Mouse (Mus musculus): ENCODE results near the gene Gm9945. TPM values are rescaled to one million over a fixed set of nuclear protein-coding genes. Genes with fewer than 3 reads are reported as not detected.

Gm9945 gene
- not detected for polyA plus RNA-seq (2017; shearing (Covaris generic))

DNA sequence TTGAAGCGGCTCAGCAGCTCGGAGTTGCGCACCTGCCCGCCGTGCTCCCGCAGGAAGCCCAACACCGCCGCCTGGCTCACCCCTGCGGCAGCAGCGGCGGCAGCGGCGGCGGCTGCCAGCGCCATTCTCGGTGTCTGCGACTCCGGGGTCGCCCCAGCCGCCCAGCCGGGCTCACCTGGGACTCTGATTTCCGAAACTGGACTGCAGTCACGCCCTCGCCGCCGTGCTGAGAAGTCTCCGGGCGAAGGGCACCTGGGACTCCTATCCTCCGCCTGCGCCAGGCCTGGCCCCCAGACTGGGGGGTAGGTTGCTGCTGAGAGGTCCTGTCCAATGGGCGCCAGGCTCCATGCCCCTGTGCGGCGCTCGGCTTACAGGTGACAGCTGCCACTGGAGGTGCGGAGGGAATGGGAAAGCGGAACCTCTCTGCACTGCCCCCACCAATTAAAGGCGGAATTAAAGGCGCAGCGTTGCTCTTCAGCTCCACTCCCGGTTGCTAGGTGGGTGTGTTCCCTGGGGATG is at the start of gene Gm9945, which contains the start of gene Sowaha:
Gene Gm9945 (plus strand): TSS at position 384 of the 519 bp plus-strand sequence.
Gene Sowaha (minus strand): TSS at position 492 of the 519 bp plus-strand sequence.

DNA sequence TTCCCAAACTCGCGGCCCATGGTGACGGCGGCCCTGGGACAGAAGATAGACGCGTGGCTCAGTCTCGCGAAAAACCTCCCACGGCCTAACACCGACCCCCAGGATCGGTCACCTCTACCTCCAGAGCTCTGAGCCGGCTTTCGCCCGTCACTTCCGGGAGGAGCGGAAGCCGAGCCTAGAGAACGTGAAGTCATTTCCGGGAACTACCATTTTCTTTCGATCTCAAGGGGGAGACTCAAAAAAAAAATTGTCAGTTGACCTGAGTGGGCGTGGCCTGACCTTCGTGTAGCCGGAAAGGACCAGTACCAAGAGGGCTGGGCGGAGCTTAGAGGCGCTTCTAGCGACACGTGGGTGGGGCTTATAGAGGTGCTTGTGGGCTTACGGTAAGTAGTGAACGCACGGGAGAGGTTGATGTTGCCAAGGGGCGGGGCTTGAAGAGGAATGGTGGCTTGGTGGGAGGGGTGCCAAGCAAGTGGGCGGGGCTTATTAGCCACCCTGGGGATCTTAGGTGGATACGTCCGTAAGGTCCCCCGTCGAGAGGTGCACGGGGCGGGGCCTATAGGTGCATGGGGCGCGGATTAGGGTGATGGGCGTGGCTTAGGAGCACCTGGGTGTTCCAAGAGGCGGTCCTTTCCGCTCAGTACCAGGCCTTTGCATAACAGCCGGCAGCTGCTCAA is 49.2 kb upstream of the Gm9945 start, which contains the start of the genes Uqcrq and Gdf9:
Gene Uqcrq (minus strand): TSS at position 162 of the 677 bp plus-strand sequence.
Gene Gdf9 (plus strand): TSS at position 354 of the 677 bp plus-strand sequence.

DNA sequence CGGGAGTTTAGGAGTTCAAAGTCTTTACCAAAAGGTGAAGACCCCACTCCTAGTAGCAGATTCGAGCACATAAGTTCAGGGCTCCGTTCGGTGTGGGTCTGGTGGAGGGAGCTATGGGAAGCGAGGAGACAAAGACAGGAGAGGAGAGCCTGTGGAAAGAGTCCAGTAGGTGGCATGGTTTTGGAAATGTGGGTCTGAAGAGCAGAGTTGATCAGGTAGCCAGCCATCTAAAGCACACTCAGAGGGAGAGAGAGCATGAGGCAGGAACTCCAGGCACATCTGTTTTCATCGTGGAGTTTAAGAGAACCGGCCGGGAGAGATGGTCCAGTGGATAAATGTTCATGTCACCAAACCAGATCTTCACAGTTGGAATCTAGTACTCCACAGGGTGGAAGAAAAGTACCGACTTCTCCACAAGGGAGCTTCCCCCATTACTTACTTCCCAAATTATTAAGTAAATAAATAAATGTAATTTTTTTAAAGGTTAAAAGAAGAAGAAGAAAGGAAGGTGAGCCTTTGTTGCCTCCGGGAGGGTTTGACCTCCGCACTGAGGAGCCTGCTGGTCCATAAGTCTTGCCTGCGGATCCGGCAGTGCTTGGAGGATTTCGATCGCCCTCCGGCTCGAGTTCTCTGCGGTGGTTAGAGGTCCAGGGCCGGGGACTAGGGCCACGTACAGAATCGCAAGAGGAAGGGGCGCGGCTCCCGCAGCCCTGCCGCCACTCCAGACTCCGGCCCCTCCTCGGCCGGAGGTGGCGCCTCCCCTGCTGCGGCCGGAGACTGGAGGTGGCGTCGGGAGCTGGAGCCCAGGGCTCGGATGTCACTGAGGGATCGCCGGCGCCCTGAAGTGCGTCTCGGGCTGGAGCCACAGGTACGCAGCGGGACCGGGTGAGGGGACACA is 23.2 kb upstream of the Gm9945 start, which contains the start of the genes Gm10447 and Shroom1:
Gene Gm10447 (minus strand): TSS at position 637 of the 898 bp plus-strand sequence.
Gene Shroom1 (plus strand): TSS at position 732 of the 898 bp plus-strand sequence.

DNA sequence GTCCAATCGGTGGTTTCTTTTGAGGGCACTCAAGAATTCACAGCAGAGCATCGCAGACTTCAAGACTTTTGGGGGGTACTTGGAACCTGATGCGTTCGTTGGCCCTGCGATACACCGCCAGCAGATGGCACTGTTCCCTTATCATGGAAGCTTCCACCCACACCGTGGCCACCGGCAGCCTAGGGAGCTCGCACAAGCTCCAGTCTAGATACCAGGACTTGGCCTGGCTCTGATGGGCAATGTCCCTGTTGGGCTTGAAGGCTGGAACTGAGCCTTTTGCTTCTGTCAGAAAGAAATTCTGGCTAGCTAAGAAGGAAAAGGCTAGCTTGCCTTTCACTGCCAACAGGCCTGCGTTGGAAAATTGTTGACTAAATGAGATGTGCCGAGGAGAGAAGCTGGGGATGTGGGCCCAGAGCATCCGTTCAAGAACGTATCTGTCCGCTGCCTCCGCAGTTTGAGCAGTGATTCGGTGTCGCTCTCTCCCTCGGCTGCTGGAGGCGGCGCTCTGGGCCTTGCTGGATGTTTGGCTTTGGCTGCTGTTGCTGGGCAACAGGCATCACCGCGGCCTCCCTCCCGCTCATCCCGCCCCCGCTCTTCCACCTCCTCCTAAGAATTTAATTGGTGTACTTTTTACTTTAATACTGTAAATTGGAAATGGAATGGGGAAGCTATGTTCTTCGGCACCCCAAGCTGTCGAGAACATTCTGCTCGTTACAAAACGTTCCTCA is 9.8 kb upstream of the Gm9945 start, which contains the start of gene Gm9837:
Gene Gm9837 (minus strand): TSS at position 512 of the 728 bp plus-strand sequence.

DNA sequence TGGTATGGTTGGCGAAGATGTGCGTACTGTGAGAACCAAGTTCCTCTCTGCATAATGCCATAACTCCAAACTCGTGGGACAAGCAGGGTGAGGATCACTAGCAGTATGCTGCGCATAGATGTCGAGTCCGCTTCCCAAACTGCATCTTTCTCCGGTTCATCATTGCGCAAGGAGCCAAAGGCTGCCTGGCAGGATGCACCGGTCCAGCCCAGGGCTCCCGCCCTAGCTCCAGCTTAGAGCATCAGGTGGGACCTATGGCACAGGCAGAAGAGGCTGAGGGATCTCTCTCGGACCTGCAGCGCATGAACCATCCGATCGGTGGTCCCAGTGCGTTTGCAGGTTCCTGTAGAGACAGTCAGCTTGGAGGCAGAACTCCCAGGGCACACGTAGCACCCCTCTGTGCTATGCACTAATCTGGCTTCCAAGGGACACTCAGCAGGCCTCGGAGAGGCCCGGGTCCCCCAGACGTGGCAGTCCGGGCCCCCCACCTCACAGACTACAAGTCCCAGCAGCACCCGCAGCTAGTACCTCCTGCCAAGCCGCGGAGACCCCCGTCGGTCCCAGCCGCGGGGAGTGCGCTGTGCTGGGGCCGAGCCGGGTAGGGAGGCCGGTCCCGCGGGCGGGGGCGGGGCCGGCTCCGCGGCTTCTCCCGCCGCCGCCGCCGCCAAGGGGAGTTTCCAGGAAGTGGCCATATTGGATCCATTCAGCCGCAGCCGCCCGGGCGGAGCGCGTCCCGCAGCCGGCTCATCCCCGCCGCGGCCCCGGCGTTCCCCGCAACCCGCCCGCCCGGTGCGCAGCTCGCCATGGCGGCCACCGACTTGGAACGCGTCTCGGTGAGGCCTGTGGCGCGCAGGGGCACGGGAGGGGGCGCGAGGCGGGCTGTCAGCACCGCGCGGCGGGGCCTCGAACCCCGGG is 39.5 kb downstream of the Gm9945 start, which contains the start of gene Sept8:
Gene Sept8 (plus strand): TSS at position 51 of the 915 bp plus-strand sequence.

Other genes starting within 250 kb of the Gm9945 start
- 144 TPM for gene Hspa4, start 179.7 kb upstream of the Gm9945 start, polyA plus RNA-seq (2017; shearing (Covaris generic))
- 27.1 TPM for gene Zcchc10, start 155.5 kb upstream of the Gm9945 start, polyA plus RNA-seq (2017; shearing (Covaris generic))
- gene Aff4, start 129.3 kb upstream of the Gm9945 start, polyA plus RNA-seq (2017; shearing (Covaris generic)): 356 TPM
- gene Leap2, start 57.0 kb upstream of the Gm9945 start, polyA plus RNA-seq (2017; shearing (Covaris generic)): not detected
- 209 TPM for gene Uqcrq, start 49.3 kb upstream of the Gm9945 start, polyA plus RNA-seq (2017; shearing (Covaris generic))
- 0.34 TPM for gene Gdf9, start 49.1 kb upstream of the Gm9945 start, polyA plus RNA-seq (2017; shearing (Covaris generic))
- gene Gm10447, start 23.1 kb upstream of the Gm9945 start, polyA plus RNA-seq (2017; shearing (Covaris generic)): 0.16 TPM
- gene Shroom1, start 23.0 kb upstream of the Gm9945 start, polyA plus RNA-seq (2017; shearing (Covaris generic)): not detected
- not detected for gene Gm9837, start 9.7 kb upstream of the Gm9945 start, polyA plus RNA-seq (2017; shearing (Covaris generic))
- gene Sowaha, start 108 bp downstream of the Gm9945 start, polyA plus RNA-seq (2017; shearing (Covaris generic)): not detected
- 1.9 TPM for gene Sept8, start 39.1 kb downstream of the Gm9945 start, polyA plus RNA-seq (2017; shearing (Covaris generic))
- gene Kif3a, start 87.2 kb downstream of the Gm9945 start, polyA plus RNA-seq (2017; shearing (Covaris generic)): 6.9 TPM
- not detected for gene Il4, start 138.5 kb downstream of the Gm9945 start, polyA plus RNA-seq (2017; shearing (Covaris generic))
- gene Il13, start 154.5 kb downstream of the Gm9945 start, polyA plus RNA-seq (2017; shearing (Covaris generic)): not detected
- 26.5 TPM for gene Rad50, start 227.2 kb downstream of the Gm9945 start, polyA plus RNA-seq (2017; shearing (Covaris generic))
- gene Il5, start 240.6 kb downstream of the Gm9945 start, polyA plus RNA-seq (2017; shearing (Covaris generic)): not detected